Mouse (Mus musculus) lung, postnatal 25 days (tissue): ENCODE measurements around the gene Bhlhe41.

Experiments used
- DNase-seq: peaks from one replicate; pipeline ENCODE4 v3.0.0; 2022; ENCODE audit warnings: low spot score

Bhlhe41 gene

GRCm38 (mm10) chr6:145870991-145871390 lies 5.6 kb upstream of the Bhlhe41 start:
- no peak for DNase-seq

GRCm38 (mm10) chr6:145867111-145867510 lies 1.8 kb upstream of the Bhlhe41 start:
- no peak for DNase-seq

GRCm38 (mm10) chr6:145865886-145866851 lies 811 bp upstream of the Bhlhe41 start:
- peak; percentile 88 for DNase-seq

GRCm38 (mm10) chr6:145864171-145864570 lies 1.2 kb downstream of the Bhlhe41 start:
- DNase-seq: no peak

- peak; percentile 51 for DNase-seq
Measured at GRCm38 (mm10) chr6:145863065-145863971, 2.0 kb downstream of the Bhlhe41 start.

- no peak for DNase-seq
Measured at GRCm38 (mm10) chr6:145862739-145863064, 2.7 kb downstream of the Bhlhe41 start.

- DNase-seq: no peak
Measured at GRCm38 (mm10) chr6:145862321-145862720, 3.0 kb downstream of the Bhlhe41 start.

- no peak for DNase-seq
Measured at GRCm38 (mm10) chr6:145861462-145862227, 3.7 kb downstream of the Bhlhe41 start.

GRCm38 (mm10) chr6:145860350-145860749 lies 5.0 kb downstream of the Bhlhe41 start:
- no peak for DNase-seq

- no peak for DNase-seq
Measured at GRCm38 (mm10) chr6:145858414-145858813, 6.9 kb downstream of the Bhlhe41 start.

- no peak for DNase-seq
Measured at GRCm38 (mm10) chr6:145857428-145857827, 7.9 kb downstream of the Bhlhe41 start.

GRCm38 (mm10) chr6:145855720-145856551 lies 9.4 kb downstream of the Bhlhe41 start:
- peak; percentile 94 for DNase-seq

- DNase-seq: no peak
Measured at GRCm38 (mm10) chr6:145854756-145855155, 10.6 kb downstream of the Bhlhe41 start.

GRCm38 (mm10) chr6:145853356-145854079 lies 11.8 kb downstream of the Bhlhe41 start:
- DNase-seq: no peak

- DNase-seq: no peak
Measured at GRCm38 (mm10) chr6:145852708-145853107, 12.7 kb downstream of the Bhlhe41 start.

- DNase-seq: peak; percentile 34
Measured at GRCm38 (mm10) chr6:145851956-145852355, 13.4 kb downstream of the Bhlhe41 start.

- peak; percentile 37 for DNase-seq
Measured at GRCm38 (mm10) chr6:145850789-145851188, 14.6 kb downstream of the Bhlhe41 start.

GRCm38 (mm10) chr6:145847661-145848060 lies 17.7 kb downstream of the Bhlhe41 start:
- DNase-seq: no peak

- DNase-seq: no peak
Measured at GRCm38 (mm10) chr6:145846948-145847347, 18.4 kb downstream of the Bhlhe41 start.

GRCm38 (mm10) chr6:145846076-145846475 lies 19.3 kb downstream of the Bhlhe41 start:
- DNase-seq: no peak
